Mouse (Mus musculus) thymus, adult 2 months (tissue): ENCODE data around the gene Hes3.

Source experiments
- CTCF ChIP-seq: fragments of 200-500 bp; IDR thresholded peaks from 2 replicates; pipeline ENCODE4 v1.5.1; 2012; ENCODE audit warnings: mild to moderate bottlenecking, control low read depth, low read length, moderate library complexity, borderline replicate concordance; ENCODE audit not compliant: control insufficient read depth, poor library complexity, insufficient read depth; ENCODE audit errors: extremely low read depth
- POLR2A ChIP-seq: fragments of 200-500 bp; IDR thresholded peaks from 2 replicates; pipeline ENCODE4 v1.6.1; 2012; ENCODE audit warnings: mild to moderate bottlenecking, low read length, control low read depth, moderate library complexity; ENCODE audit not compliant: control insufficient read depth, poor library complexity, insufficient read depth; ENCODE audit errors: extremely low read depth

DNA sequence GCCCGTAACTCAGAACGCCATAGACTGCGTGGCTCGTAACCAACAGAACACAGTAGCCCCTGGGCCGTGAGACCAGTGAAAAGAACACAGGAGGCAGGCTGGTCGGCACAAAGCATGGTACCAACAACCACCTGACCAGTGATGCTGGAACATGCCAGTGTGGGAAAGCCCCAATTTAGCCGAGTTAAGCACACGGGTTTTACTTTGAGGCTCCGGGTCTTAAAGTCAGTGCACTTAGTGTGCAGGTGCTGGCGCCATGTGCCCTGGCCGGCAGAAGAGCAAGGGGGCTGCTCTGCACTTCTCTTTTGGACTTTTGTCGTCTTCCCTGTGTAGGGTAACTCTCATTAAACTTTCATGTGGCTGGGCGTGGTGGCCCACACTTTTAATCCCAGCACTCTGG, 21.5 kb downstream of the Hes3 start:
- TF ChIP-seq CTCF (no peak), POLR2A (no peak)
